8 mouse cellular contexts compared by ENCODE assay signal in genomic region chr5:25704702-25705566, GRCm38 (mm10). TPM values are rescaled to one million over a fixed set of nuclear protein-coding genes. Genes with fewer than 3 reads are reported as not detected.
DNase-seq lines count a peak whose midpoint lies in the region; ATAC-seq and TF ChIP-seq lines count a peak whose summit lies in the region.

No protein-coding gene starts in this region.

- peaks cover 7% of the 10 kb centered on the region for H3K4me1 ChIP-seq in kidney, embryonic 14.5 days (ENCODE audit: control insufficient read depth, insufficient read depth, low read length)
- H3K4me1 ChIP-seq in bone marrow macrophage, adult 2 months (ENCODE audit: control insufficient read depth, insufficient read depth, low read length): peaks cover 9% of the 10 kb centered on the region
- 0 out of 2 replicates have a peak, but pooled peaks cover 3% of the 10 kb centered on the region for H3K4me1 ChIP-seq in hindbrain, embryonic 11.5 days (replicated peaks; ENCODE audit: control insufficient read depth, insufficient read depth, low read length)
- peaks cover 20% of the 10 kb centered on the region for H3K4me1 ChIP-seq in midbrain, embryonic 10.5 days

- H3K9me3 ChIP-seq in kidney, embryonic 14.5 days (ENCODE audit: control insufficient read depth, low read length): no peaks in the 10 kb centered on the region
- no peaks in the 10 kb centered on the region for H3K9me3 ChIP-seq in hindbrain, embryonic 11.5 days (ENCODE audit: control insufficient read depth, low read length)
- no peaks in the 10 kb centered on the region for H3K9me3 ChIP-seq in midbrain, embryonic 10.5 days (replicated peaks)

- peak overlapping the region; percentile 81 for H3K4me3 ChIP-seq in kidney, embryonic 14.5 days (ENCODE audit: low read length)
- H3K4me3 ChIP-seq in bone marrow macrophage, adult 2 months (ENCODE audit: insufficient read depth, low read length): peak overlapping the region; percentile 69
- peak overlapping the region; percentile 70 for H3K4me3 ChIP-seq in hindbrain, embryonic 11.5 days (ENCODE audit: low read depth, low read length)
- H3K4me3 ChIP-seq in midbrain, embryonic 10.5 days: peak overlapping the region; percentile 93

- H3K27ac ChIP-seq in kidney, embryonic 14.5 days (ENCODE audit: low read depth, low read length): peak overlapping the region; percentile 73; the same call in 1 of the 2 replicates
- H3K27ac ChIP-seq in bone marrow macrophage, adult 2 months (ENCODE audit: insufficient read depth, low read depth, low read length): no peak overlapping the region
- H3K27ac ChIP-seq in hindbrain, embryonic 11.5 days (ENCODE audit: low read depth, low read length): no peak overlapping the region
- H3K27ac ChIP-seq in midbrain, embryonic 10.5 days (replicated peaks): peak overlapping the region; percentile 95

- TF ChIP-seq POLR2A in bone marrow macrophage, adult 2 months (IDR thresholded peaks at IDR 0.05; ENCODE audit: borderline replicate concordance, low read depth, low read length): no peak

- H3K4me2 ChIP-seq in kidney, embryonic 14.5 days (replicated peaks; ENCODE audit: low read depth, low read length): peak overlapping the region; percentile 67
- H3K4me2 ChIP-seq in hindbrain, embryonic 11.5 days (replicated peaks; ENCODE audit: low read depth, low read length): peak overlapping the region; percentile 38

- WGBS in kidney, embryonic 14.5 days: 16% methylated on average over 19 of the region's 19 CpGs
- 24% methylated on average over 19 of the region's 19 CpGs for WGBS in hindbrain, embryonic 11.5 days
- WGBS in midbrain, embryonic 10.5 days: 26% methylated on average over 19 of the region's 19 CpGs

- TF ChIP-seq CTCF in bone marrow macrophage, adult 2 months (IDR thresholded peaks at IDR 0.05; ENCODE audit: low read depth, low read length): no peak

- peaks cover 9% of the 10 kb centered on the region; the same call in 1 of the 2 replicates for H3K36me3 ChIP-seq in kidney, embryonic 14.5 days (ENCODE audit: control insufficient read depth, insufficient read depth, low read length)
- H3K36me3 ChIP-seq in hindbrain, embryonic 11.5 days (ENCODE audit: control insufficient read depth, insufficient read depth, low read length): no peaks in the 10 kb centered on the region
- H3K36me3 ChIP-seq in midbrain, embryonic 10.5 days: peaks cover 38% of the 10 kb centered on the region

- peak; percentile 39; the same call in 1 of the 2 replicates for ATAC-seq in kidney, embryonic 14.5 days (ENCODE audit: low FRiP score, low TSS enrichment)
- peak; percentile 41 for ATAC-seq in hindbrain, embryonic 11.5 days (ENCODE audit: low FRiP score)

- no peak for DNase-seq in kidney, postnatal 10 days
- DNase-seq in hindbrain, embryonic 11.5 days (ENCODE audit: low spot score): no peak
- no peak for DNase-seq in midbrain, embryonic 10.5 days (ENCODE audit: low spot score)
- DNase-seq in layer of hippocampus, postnatal 14 days (ENCODE audit: low spot score in 2 of 2): no peak
- no peak for DNase-seq in gastrocnemius, postnatal 4 days (ENCODE audit: low spot score in 2 of 2)
- DNase-seq in spleen, postnatal 14 days (ENCODE audit: low spot score in 2 of 2): no peak

- H3K9ac ChIP-seq in kidney, embryonic 14.5 days (ENCODE audit: low read depth, low read length): peak overlapping the region; percentile 88
- H3K9ac ChIP-seq in hindbrain, embryonic 11.5 days (ENCODE audit: low read depth, low read length): peak overlapping the region; percentile 80

- H3K27me3 ChIP-seq in kidney, embryonic 14.5 days (ENCODE audit: control insufficient read depth, insufficient read depth, low read length): no peaks in the 10 kb centered on the region
- H3K27me3 ChIP-seq in hindbrain, embryonic 11.5 days (ENCODE audit: control insufficient read depth, insufficient read depth, low read length): no peaks in the 10 kb centered on the region
- no peaks in the 10 kb centered on the region for H3K27me3 ChIP-seq in midbrain, embryonic 10.5 days (ENCODE audit: low read depth, poor library complexity, severe bottlenecking)

RNA-seq across cellular contexts. Expression of gene Xrcc2, which starts 0.7 kb away (rescaled TPM):
- 8.4 and 10.6 TPM in 2 replicates for polyA plus RNA-seq in kidney, embryonic 14.5 days (2014; fragmentation: Nextera tagmentation; extraction: Ambion mirVana)
- 3.6 and 4.2 TPM in 2 replicates for polyA plus RNA-seq in bone marrow macrophage, adult 2 months (2012; ENCODE audit: insufficient read depth, insufficient read length, missing spikeins)
- polyA plus RNA-seq in hindbrain, embryonic 11.5 days (2014; fragmentation: Nextera tagmentation; extraction: Ambion mirVana): 7.9 and 10.2 TPM in 2 replicates
- 15.7 and 17.3 TPM in 2 replicates for polyA plus RNA-seq in midbrain, embryonic 10.5 days (2016; fragmentation: Nextera tagmentation; extraction: Ambion mirVana)
- total RNA-seq in layer of hippocampus, postnatal 14 days (2021): 1 to 10 TPM; 4.5 to 6.1 TPM
- 1 to 10 TPM; 5.3 to 6.0 TPM for total RNA-seq in gastrocnemius, postnatal 4 days (2021)

RNA-seq across cellular contexts. Expression of gene Actr3b, which starts 54.9 kb away (rescaled TPM):
- polyA plus RNA-seq in kidney, embryonic 14.5 days (2014; fragmentation: Nextera tagmentation; extraction: Ambion mirVana): 5.0 and 5.7 TPM in 2 replicates
- not detected in 2 replicates for polyA plus RNA-seq in bone marrow macrophage, adult 2 months (2012; ENCODE audit: insufficient read depth, insufficient read length, missing spikeins)
- polyA plus RNA-seq in hindbrain, embryonic 11.5 days (2014; fragmentation: Nextera tagmentation; extraction: Ambion mirVana): 8.0 and 9.9 TPM in 2 replicates
- 7.0 and 7.2 TPM in 2 replicates for polyA plus RNA-seq in midbrain, embryonic 10.5 days (2016; fragmentation: Nextera tagmentation; extraction: Ambion mirVana)
- 100 to 1,000 TPM; 189 to 198 TPM for total RNA-seq in layer of hippocampus, postnatal 14 days (2021)
- 1 to 10 TPM in 1 of 2 experiments, under 1 TPM in 1; 0.83 to 1.8 TPM for total RNA-seq in gastrocnemius, postnatal 4 days (2021)

Comparison
In these comparisons a context has a peak if more than half of its experiments do, and no peak if none do; other contexts are left out.
1. H3K27ac ChIP-seq: peak in kidney, embryonic 14.5 days (single experiment) and midbrain, embryonic 10.5 days (single experiment); none in bone marrow macrophage, adult 2 months (single experiment) and hindbrain, embryonic 11.5 days (single experiment).
2. Peak in every context shown above with its lines, with median percentiles within 50 percentile points of each other: H3K4me3 ChIP-seq.